Mouse (Mus musculus): ENCODE results near the gene Tbcd.

DNA sequence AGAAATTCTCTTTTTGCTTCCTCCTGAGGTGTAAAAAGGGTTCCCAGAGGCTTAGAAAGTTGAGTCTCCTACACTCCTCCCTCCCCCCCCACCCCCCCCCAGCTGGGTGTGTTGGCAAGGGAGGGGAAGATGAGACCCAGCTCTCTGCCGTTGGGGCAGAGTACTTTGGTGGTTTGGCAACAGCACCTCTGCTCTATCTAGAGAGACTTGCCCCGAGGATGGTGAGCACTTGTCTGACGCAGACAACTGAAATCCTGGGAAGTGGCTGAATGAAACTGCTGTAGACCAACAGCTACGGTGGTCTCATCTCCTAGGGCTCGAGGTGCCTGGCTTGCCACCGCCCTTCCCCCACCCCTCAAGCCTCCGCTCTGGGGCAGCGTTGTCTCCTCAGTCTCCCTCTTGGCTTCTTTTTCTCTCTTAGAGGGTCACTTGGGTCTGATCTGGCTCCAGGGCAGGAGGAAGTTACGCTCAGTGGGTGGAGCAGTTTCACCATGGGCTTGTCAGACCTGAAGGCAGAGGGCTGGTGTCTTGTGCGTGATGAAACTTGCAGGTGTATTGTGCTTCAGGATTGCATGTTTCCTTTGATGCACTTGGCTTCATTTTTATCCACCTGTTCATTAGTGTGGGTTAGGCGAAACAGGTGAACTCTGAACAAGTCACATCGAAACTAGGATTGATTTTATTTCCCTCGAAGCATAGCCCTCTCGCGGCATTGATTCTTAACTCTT lies 27.9 kb downstream of the Tbcd start:
- no peak for TF ChIP-seq MAX (IDR thresholded peaks at IDR 0.05; ENCODE audit: low read length)
- TF ChIP-seq NRF1 (IDR thresholded peaks at IDR 0.05; ENCODE audit: low read depth, low read length) = no peak
- TF ChIP-seq CTCF (conservative IDR thresholded peaks at IDR 0.05 in 1 of 2, IDR thresholded peaks at IDR 0.05 in 1 of 2; ENCODE audit: low read depth in 2 of 2, low read length in 2 of 2) = no peak
- no peak for TF ChIP-seq POLR2AphosphoS2 (IDR thresholded peaks at IDR 0.05; ENCODE audit: low read depth, low read length)
- TF ChIP-seq MEF2A (IDR thresholded peaks at IDR 0.05; ENCODE audit: borderline replicate concordance, low read depth, low read length) = no peak
- TF ChIP-seq POLR2A (IDR thresholded peaks at IDR 0.05; ENCODE audit: low read depth, low read length) = no peak
- TF ChIP-seq ZC3H11A (IDR thresholded peaks at IDR 0.05; ENCODE audit: low read depth, low read length) = no peak
- no peak for TF ChIP-seq RCOR1 (conservative IDR thresholded peaks at IDR 0.05; ENCODE audit: low read depth, low read length)
- TF ChIP-seq ZKSCAN1 (IDR thresholded peaks at IDR 0.05; ENCODE audit: borderline replicate concordance, low read depth, low read length) = no peak
- no peak for TF ChIP-seq E2F4 (IDR thresholded peaks at IDR 0.05; ENCODE audit: insufficient replicate concordance, low read depth, low read length)
- TF ChIP-seq TBP (conservative IDR thresholded peaks at IDR 0.05; ENCODE audit: low read depth, low read length) = no peak
- TF ChIP-seq NELFE (IDR thresholded peaks at IDR 0.05; ENCODE audit: low read depth, low read length) = no peak
- TF ChIP-seq EP300 (IDR thresholded peaks at IDR 0.05; ENCODE audit: low read length) = no peak
- TF ChIP-seq MAFK (IDR thresholded peaks at IDR 0.05; ENCODE audit: insufficient replicate concordance, low read length) = no peak

All from CH12.LX (cell line).